Mouse (Mus musculus): Measurements from ENCODE around the gene Hes7. TPM values are rescaled to one million over a fixed set of nuclear protein-coding genes. Genes with fewer than 3 reads are reported as not detected.

Gene Hes7
- not detected for total RNA-seq (2023)

GRCm38 (mm10) chr11:69120221-69121000, at the start of gene Hes7:
Gene Hes7 (plus strand): TSS chr11:69120404.

GRCm38 (mm10) chr11:69070590-69071222, 49.5 kb upstream of the Hes7 start, which contains the start of gene Tmem107:
Gene Tmem107 (plus strand): TSS chr11:69070806.

GRCm38 (mm10) chr11:69088103-69088855, 31.9 kb upstream of the Hes7 start, which contains the start of gene Vamp2:
Gene Vamp2 (plus strand): TSS chr11:69088490.

GRCm38 (mm10) chr11:69094697-69095429, 25.3 kb upstream of the Hes7 start, which contains the start of gene Per1:
Gene Per1 (plus strand): TSS chr11:69095217.

GRCm38 (mm10) chr11:69122336-69122951, 2.2 kb downstream of the Hes7 start, which contains the start of gene 9130213A22Rik:
Gene 9130213A22Rik (minus strand): TSS chr11:69122589.

GRCm38 (mm10) chr11:69125852-69125918, 5.5 kb downstream of the Hes7 start, which contains the start of gene Aloxe3:
Gene Aloxe3 (plus strand): TSS chr11:69125896.

GRCm38 (mm10) chr11:69156800-69157199, 36.6 kb downstream of the Hes7 start, which contains the start of gene Alox12b:
Gene Alox12b (plus strand): TSS chr11:69156989.

Other genes starting within 250 kb of the Hes7 start
- gene Ndel1, start 248.5 kb upstream of the Hes7 start, total RNA-seq (2023), result 10 to 100 TPM; 61.2 to 70.3 TPM
- not detected for gene Rnf222, start 231.9 kb upstream of the Hes7 start, total RNA-seq (2023)
- 1,000 to 10,000 TPM; 3,013 to 3,032 TPM for gene Rpl26, start 218.8 kb upstream of the Hes7 start, total RNA-seq (2023)
- not detected for gene Odf4, start 193.3 kb upstream of the Hes7 start, total RNA-seq (2023)
- gene Arhgef15, start 162.9 kb upstream of the Hes7 start, total RNA-seq (2023), result not detected
- 1 to 10 TPM; 3.4 to 5.1 TPM for gene Slc25a35, start 152.3 kb upstream of the Hes7 start, total RNA-seq (2023)
- 10 to 100 TPM; 12.2 to 17.5 TPM for gene Rangrf, start 145.2 kb upstream of the Hes7 start, total RNA-seq (2023)
- gene Pfas, start 111.9 kb upstream of the Hes7 start, total RNA-seq (2023), result 10 to 100 TPM; 22.5 to 32.2 TPM
- gene Ctc1, start 104.5 kb upstream of the Hes7 start, total RNA-seq (2023), result 10 to 100 TPM; 22.0 to 24.7 TPM
- 1 to 10 TPM; 1.8 to 6.1 TPM for gene Aurkb, start 74.8 kb upstream of the Hes7 start, total RNA-seq (2023)
- gene Borcs6, start 60.7 kb upstream of the Hes7 start, total RNA-seq (2023), result 10 to 100 TPM in 1 of 2 experiments, 1 to 10 TPM in 1; 9.0 to 12.8 TPM
- 1 to 10 TPM in 1 of 2 experiments, under 1 TPM in 1; 0.82 to 2.4 TPM for gene Tmem107, start 49.6 kb upstream of the Hes7 start, total RNA-seq (2023)
- gene Vamp2, start 31.9 kb upstream of the Hes7 start, total RNA-seq (2023), result 100 to 1,000 TPM; 396 to 405 TPM
- 100 to 1,000 TPM; 279 to 361 TPM for gene Per1, start 25.2 kb upstream of the Hes7 start, total RNA-seq (2023)
- gene 9130213A22Rik, start 2.2 kb downstream of the Hes7 start, total RNA-seq (2023), result not detected
- under 1 TPM; 0.30 to 0.55 TPM for gene Aloxe3, start 5.5 kb downstream of the Hes7 start, total RNA-seq (2023)
- not detected for gene Alox12b, start 36.6 kb downstream of the Hes7 start, total RNA-seq (2023)
- 1 to 10 TPM; 1.2 to 1.6 TPM for gene Alox8, start 77.4 kb downstream of the Hes7 start, total RNA-seq (2023)
- gene Gucy2e, start 116.6 kb downstream of the Hes7 start, total RNA-seq (2023), result under 1 TPM; 0.06 to 0.12 TPM
- gene Cntrob, start 203.4 kb downstream of the Hes7 start, total RNA-seq (2023), result 10 to 100 TPM; 13.4 to 18.0 TPM
- 10 to 100 TPM; 22.6 to 26.6 TPM for gene Trappc1, start 203.6 kb downstream of the Hes7 start, total RNA-seq (2023)
- gene Kcnab3, start 205.9 kb downstream of the Hes7 start, total RNA-seq (2023), result 1 to 10 TPM; 1.1 to 1.8 TPM
- 1 to 10 TPM; 1.5 to 2.4 TPM for gene Rnf227, start 220.1 kb downstream of the Hes7 start, total RNA-seq (2023)
- gene Chd3, start 249.0 kb downstream of the Hes7 start, total RNA-seq (2023), result 100 to 1,000 TPM; 777 to 802 TPM